Mouse (Mus musculus) gastrocnemius, adult 18-20 months (tissue): ENCODE results near the gene Spdl1. TPM values are rescaled to one million over a fixed set of nuclear protein-coding genes. Genes with fewer than 3 reads are reported as not detected.

Experiments used
- DNase-seq: peaks from one replicate; pipeline ENCODE4 v3.0.0; 2021; ENCODE audit warnings: low spot score
- long read RNA-seq, 2 experiments: library from polyadenylated mRNA; stranded (forward); transcript quantifications; one replicate each; pipeline ENCODE4 v2.0.0; 2021
- total RNA-seq, 2 experiments: library from RNA; stranded (reverse); gene quantifications; 2 replicates each; pipeline ENCODE4 v1.2.3; 2021

Spdl1 gene
- total RNA-seq, result not detected
- long read RNA-seq, experiment 1, result 0 reads
- long read RNA-seq, experiment 2, result 0 reads

DNA sequence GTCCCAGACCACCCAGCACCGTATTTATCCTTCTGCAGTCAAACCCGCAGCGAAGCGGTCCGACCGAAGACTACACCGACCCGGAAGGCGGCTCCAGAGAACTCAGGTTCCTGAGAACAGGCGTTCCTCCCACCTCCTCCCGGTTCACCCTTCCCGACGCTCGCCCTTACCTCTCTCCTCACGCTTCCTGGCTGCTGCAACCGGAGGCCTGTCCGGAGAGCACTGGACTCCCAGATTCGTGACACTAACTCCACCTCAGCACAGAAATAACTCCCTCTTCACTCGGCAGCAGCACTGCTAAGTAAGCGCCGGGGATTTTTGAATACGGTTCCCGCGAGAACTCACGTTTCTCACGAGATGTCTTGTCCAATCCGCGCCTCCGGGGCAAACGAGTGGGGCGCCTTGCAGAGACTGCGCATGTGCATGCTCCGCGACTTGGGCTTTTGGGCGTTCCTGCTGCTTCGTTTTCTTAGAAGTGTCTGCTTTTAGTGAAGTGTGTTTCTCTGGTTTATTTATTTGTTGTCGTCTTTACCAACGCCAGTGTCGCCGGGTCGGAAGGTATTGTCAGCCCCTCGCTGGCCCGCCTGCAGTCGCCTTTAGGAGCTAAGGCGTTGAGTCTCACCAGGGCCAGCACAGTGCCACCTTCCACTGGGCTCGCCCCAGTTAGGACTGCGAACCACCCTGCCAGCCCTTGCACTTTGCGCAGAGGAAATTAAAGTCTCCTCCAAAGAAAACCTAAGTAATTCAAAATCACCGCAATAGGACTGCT, at the start of gene Spdl1:
Gene Spdl1 (minus strand): TSS at position 324 of the 769 bp plus-strand sequence.
- peak; percentile 97 for DNase-seq

DNA sequence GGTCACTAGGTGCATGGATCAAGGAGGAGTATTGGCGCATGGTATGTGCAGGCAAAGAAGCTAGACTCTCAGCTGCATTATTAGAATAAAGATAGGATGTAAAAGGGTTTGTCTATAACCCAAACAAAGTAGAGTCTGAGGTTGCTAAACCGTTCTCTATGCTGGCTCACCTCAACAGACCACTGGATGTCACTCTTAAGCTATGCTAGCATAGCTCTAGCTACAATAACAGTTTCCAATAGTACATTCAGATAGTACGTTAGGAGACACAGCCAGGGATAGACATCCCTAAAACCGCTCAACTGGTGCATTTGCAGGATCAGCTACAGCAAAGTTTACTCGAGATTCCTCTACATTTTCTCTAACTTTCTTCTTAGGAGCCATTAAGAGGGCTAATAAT, 48.1 kb upstream of the Spdl1 start:
- no peak for DNase-seq

DNA sequence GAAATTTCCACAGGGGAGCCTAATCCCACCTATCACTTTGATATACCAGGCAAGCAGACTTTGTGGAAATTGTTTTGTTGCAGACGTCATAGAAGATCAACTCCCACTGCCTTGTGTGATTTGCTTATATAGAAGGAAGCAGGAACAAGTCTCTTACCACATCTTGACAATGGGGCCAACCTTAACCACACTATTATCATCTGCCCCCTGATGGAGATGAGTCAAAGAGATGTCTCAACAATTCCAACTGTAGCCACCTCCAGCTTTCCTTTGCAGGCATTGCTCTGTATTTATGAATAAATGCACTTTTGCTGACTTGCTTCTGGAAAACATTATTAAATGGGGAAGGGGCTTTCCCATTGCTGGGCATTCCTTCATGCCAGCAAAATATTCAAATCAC, 46.2 kb upstream of the Spdl1 start:
- no peak for DNase-seq

DNA sequence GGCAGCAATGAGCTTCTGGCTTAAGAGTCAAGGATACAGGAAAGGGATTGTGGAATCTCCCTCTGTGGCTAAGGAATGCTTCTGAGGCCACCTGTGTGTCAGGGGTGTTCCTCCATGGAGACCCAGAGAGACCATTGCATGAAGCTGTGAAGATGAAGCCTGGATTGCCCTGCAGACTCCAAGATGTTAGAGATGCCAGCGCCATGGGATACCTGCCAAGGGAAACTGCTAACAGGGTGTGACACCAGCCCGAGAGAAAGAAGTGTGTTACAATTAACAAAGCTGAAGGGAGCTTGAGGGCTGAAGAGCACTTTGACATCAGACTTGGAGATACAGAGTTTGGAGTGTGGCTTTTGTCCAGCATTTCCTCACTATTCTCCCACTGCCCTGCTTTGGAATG, 40.4 kb upstream of the Spdl1 start:
- no peak for DNase-seq

DNA sequence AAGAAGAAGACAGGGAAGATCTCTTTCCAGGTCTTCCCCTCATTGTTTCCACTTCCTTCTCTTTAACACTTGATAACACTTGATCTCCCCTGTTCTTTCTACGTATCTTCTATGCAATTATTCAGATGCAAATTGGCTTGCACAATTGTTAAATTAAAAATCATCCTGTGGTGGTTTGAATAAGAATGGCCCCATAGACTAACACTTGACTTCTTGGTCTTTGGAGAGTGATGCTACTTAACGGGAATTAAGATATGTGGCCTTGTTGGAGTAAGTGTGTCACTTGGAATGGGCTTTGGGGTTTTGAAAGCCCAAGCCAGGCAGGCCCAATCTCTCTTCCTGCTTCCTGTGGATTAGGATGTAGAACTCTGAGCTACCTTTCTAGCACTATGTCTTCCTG, 39.0 kb upstream of the Spdl1 start:
- no peak for DNase-seq

DNA sequence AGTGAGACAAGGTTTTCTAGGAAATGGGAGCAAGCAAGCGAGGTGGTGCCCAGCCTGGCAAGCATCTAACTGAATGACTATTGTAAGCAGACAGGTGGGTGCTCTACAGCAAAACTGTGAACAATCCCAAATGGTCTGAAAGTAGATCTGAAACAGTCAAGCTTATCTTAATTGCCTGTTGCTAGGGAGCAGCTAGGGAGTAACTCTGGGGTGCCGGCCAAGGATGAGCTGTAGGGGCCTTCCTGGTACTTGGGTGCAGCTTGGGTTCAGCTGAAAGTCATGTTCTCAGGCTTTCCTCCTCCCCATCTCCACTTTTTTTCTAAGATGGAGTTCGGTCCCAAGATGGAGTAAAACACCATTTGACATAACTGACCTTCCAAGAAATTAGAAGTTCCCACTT, 38.5 kb upstream of the Spdl1 start:
- peak; percentile 19 for DNase-seq

DNA sequence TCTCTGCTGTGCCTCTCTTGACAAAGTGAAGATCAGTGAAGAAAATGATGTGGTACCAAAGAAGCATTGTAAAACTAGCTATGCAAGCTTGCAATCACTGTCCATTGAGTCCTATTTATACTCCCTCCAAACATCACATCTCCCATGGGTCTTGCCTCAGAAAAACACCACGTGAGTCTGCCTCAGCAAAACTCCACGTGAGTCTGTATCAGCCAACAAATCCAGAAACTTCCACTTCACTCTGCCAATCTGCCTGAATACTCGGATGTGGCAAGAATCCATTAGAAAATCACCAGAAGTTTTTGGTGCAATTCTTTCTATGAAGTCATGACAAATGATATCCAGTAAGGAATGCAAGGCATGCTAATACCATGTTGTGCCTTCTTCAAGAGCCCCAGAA, 38.0 kb upstream of the Spdl1 start:
- peak; percentile 59 for DNase-seq

DNA sequence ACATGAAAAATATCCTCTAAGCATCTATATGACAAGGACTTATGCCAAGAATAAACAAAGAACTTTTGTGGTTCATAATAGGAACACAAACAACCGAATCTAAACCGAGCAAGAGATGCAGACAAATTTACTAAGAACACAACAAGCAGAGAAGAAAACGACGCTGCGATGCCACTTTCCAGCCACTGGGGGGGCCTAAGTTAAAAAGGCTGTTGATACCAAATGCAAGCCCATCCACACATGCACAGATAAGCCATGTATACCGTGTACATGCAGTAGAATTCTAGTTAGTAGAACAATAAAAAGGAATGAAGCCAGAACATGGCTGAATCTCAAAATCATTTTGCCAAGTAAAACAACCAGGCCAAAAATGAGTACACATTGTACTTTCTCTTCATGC, 35.2 kb upstream of the Spdl1 start:
- no peak for DNase-seq

DNA sequence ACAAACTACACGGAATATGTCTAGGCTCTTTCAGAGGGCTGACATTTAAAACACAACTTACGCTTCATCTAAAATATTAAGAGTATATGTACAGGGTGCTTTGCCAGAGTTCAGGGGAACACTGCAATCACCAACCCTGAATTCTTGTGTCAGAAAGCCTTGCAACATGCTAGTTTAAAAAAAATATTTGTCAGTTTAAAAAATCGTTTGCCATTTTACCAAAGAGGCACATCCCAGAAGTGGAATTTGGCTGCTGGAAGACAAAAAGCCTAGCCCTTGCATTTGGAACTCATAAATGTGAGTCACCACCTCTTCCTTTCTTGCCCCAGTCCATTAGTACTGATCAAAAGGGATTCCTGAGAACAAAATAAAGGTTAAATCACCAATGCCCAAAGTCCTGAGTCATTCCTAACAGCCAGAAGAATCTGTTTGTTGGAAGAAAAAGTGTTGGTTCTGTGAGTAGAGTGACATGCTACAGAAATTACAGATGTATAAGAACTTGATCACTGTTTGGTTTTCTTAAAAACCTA, 32.4 kb upstream of the Spdl1 start:
- peak; percentile 20 for DNase-seq

DNA sequence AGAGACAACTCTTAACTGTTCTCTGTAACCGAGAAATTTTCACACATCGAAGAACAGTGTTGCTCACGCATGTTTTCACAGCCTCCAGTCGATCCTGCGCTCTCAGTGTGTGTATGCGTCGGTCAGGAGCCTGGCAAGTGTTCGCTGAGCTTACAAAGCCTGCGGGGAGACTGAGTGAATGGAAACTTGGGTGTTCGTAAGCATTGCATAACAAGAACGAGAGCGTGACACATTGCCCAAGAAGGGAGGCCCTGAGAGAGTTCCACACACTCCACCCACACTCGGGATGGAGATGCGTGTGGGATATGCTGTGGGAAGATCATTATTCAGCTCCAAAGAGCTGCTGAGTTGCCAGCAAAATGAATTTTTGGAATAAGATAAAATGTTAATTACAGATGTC, 31.7 kb upstream of the Spdl1 start:
- DNase-seq, result peak; percentile 75

DNA sequence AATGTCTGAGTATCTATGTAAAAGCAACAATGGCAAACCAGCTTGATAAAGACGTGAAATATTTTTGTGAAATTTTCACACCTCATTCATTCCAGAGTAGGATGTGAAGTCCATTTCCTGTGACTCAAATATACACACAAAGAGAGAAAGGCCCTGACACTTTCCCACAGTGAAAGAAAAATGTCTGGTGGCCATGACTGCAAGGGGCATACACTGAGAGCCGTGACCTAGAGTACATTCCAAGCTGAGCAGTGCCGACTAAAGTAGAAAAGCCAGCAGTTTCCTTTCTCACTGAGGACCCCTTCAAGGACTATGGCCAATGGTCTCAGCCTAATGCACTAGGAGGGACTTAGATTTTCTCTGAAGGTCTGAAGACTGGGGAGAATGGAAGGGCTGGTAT, 23.2 kb upstream of the Spdl1 start:
- no peak for DNase-seq

DNA sequence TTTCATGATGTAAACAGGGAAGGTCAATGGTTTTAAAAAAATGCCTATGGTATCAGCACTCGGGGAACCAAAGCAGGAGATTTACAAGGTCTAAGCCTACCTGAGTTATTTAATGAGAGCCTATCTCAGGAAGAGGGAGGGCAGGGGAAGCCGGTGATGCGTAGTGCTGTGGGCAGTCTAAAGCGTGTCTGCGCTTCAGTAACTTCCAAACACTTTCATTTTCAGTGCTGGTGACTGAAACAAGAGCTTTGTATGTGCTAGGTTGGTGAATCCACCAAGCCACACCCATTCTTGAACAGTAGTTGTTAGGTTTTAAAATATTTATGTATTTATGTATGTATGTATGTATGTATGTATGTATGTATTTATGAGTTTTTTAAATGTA, 12.8 kb upstream of the Spdl1 start:
- DNase-seq, result no peak

DNA sequence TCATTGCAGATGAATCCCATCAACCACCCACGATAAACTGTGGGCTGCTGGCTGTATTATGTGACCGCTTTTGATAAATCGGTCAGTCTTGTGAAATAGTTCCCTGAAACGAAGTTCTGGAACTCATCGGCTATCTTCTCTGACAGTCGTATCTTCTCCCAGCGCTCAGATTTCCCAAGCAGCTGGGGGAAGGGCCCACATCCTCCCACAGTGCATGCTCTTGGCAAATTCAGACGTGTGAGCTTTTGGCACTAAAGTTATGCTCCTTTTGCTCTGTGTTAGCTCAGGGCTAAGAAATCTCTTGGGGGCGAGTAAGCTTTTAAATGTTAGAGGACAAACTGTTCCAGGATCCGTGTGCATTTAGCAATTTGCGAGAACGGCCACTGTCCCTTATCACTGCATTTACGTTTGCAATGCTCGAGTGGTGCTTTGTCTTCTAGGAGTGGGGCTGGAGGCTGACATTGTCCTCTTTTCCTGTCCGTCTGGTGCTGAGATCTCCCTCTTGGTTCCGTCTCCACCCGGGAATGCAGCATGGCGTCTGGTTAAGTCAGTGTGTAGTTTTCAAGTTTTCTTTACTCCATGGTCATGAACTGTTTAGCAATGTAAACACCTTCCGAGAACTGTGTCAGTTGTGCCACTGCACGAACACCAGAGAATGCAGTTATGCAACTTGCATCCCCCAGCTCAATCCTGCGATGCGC, 12.3 kb upstream of the Spdl1 start:
- peak; percentile 72 for DNase-seq

DNA sequence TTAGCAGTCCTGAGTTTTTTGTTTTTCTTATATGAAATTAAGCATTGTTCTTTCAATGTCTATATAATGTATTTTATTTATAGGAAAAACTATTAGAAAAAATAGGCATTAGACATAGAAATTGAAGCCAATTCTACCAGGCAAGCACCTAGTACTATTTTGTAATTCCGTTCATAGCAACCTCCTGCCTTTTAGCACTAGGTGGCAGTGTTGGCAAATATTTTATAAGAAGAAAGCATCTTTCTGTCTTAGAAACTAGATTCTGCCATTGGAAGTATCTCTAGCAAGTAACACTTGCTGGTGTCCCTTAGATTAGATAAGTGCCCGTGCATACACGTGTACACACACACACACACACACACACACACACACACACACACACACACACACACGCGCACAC, 10.1 kb upstream of the Spdl1 start:
- DNase-seq, result peak; percentile 17

DNA sequence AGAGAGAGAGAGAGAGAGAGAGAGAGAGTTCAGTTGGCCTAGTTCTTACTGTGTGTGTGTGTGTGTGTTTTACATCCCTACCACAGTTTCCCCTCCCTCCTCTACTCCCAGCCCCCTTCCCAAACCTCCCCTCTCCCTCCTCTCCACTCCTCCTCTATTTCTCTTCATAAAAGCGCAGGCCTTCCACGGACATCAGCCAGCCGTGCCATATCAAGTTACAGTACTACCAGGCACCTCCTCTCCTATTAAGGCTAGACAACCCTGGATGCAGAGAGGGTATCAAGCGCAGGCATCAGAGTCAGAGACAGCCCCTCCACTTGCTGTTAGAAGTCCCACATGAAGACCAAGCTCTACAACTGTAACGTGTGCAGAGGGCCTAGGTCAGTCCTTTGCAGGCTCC, 6.8 kb upstream of the Spdl1 start:
- no peak for DNase-seq

DNA sequence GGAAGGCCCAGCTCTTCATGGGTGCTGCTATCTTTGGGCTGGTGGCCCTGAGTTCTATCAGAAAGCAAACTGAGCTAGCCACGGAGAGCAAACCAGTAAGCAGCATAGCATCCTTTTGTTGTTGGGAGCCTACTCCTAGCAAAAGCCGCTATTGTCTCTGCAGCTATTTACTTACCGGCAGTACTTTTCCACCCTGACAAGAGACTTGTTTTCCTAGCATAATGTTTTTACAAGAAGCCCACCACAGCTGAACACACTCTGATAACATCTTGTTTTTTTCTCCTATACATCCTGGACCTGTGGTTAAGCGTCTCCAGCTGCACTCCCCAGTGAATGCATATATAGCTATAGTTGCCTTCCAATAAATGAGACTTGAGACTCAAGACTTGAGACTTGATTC, 5.6 kb upstream of the Spdl1 start:
- DNase-seq, result no peak

DNA sequence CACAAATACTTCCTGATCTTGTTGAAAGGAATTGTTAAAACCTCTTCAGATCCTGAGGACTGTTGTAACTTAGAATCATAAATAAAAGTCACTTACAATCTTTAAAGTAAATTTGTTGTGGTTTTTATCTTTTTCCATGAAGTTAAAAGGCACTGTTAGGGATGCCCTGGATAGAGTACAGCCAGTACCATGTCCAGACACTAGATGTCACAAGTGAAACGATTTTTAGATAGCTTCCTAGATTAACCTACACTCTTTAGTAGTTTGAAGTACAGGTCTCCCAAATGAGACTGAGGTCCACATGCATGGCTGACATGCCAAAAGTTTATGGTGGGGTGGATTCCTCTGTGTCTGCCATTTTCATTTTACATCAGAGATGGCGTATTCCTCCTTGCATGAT, 2.8 kb upstream of the Spdl1 start:
- DNase-seq, result no peak

DNA sequence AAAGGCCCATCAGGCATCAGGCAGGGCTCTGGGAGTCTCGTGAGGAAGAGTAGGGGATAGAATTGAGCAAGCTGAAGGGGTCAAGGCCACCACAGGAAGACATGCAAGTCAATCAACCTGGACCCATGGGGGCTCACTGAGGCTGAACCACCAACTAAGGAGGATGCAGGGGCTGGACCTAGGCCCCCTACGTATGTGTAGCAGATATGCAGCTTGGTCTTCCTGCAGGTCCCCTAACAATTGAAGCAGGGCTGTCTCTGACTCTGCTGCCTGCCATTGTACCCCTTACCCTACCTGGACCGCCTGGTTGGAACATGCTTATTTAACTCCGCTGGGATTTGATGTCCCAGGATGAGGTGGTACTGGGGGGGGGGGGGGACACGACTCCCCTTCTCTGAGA, 763 bp downstream of the Spdl1 start:
- no peak for DNase-seq

DNA sequence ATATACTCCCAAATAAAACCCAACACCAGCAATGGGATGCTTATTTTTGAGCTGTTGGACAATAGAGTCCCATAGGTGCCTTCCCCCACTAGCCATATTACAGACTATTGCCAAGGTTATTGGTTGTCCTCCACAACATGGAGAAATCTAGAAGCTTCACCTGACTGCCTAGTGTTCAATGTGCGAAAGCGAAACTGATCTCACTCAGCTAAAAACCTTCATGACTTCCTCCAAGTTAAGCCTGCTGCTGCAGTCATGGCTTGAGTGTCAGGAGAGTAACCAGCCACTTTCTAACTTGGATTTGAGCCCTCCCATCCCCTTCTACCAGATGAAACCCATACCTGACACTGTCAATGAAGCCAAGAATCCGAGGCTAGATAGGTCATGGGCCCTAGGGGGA, 5.6 kb downstream of the Spdl1 start:
- no peak for DNase-seq

DNA sequence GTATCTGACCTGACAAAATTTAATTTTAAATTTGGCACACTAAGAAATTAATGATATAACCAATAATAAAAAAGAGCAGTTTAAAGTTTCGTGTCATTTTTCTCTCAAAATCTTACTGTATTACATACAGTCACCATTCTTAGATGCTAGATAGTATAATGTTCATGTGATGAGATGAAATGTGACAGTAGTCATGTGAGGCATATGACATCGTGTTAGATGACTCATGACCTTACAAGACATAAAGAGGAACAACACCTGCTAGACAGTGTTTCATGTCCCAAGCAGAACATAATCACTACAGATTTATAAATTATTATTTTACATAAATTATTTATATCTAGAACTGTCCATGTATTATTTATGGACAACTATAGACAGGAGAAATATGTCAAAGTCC, 6.5 kb downstream of the Spdl1 start:
- no peak for DNase-seq

DNA sequence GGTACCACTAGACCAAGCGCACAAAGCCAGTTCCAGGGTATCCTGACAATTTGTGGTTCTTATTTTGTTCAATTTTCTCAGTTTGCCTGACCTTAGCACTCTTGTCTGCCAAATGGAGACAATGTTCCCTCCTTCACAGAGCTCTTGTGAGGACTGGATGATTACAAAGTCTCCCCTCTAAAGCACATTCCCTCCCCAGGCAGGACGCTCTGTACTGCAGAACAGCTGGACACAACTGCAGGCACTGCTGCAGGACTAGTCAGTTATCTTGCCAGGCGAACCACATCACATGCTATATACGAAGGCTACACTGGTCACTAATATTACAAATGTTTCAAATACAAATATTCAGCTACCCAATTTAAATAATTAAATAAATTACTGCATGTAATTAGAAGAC, 8.7 kb downstream of the Spdl1 start:
- DNase-seq, result no peak

DNA sequence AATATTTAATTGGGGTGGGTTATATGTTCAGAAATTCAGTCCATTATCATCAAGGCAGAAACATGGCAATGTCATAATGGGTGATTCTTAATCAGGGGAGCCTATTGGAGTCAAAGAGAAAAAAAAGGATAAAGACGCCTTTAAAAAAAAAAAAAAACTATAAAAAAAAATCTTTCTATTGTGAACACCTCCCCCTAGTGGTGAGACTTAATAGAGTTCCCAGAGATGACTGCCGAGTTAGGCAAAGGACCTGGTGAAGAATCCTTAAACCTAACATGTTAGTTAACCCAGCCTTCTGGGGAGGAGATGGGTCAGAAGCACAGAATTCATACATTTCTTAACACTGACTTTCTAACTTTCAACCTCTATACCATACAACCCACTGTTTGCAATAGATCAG, 18.7 kb downstream of the Spdl1 start:
- DNase-seq, result peak; percentile 4

DNA sequence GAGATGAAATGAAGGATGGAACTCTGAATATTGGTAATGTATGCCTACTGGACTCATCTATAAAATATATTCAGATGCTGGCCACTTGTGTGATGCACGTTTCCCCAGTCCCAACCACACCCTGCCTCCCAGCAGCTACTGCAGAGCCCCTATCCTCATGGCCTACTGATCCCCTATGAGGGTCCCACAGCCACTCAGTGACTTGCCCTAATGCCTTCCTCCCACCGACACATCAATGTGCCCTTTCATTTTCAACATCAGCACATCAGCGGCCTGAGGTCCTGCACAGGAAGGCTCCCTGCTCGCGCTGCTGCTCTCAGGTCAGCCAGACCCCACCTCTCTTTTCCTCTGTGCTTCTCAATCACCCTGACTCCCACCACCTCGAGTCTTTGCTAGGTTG, 19.1 kb downstream of the Spdl1 start:
- no peak for DNase-seq
